ENCODE assay signal across 9 mouse cellular contexts in the genomic region with DNA sequence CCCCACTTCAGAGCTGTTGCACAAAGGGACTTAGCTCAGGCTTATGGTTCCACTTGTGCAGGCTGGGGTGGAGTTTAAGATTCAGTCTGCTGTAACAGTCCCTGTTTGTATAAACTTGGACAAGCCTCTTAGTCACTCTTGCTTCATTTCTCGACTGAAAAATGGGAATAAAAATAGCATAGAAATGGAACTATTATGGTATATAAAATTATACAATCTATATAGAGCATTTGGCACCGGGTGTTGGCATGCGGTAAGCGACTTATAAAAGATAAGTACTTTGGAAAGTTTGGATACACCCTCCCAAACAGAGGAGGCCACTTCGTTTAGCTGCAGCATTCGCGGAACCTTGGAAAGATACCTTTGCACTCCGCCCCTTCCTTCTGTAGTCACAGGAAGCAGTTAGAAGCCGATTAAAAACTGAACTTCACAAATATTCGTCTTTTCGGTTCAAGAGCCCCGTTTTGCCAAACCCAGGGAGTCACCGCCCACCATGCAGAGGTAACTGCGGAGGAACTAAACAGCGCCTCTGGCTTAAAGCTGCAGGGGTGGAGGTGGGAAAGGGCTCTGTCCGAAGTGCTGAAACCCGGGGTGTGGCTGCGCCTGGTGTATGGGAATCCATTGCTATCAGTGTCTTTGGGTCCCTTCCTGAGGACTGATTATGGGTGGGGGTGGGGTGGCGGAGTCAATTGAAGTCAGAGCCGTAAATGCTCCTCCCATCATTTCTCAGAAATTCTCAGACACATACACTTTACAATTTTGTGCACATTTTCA. TPM values are rescaled to one million over a fixed set of nuclear protein-coding genes. Genes with fewer than 3 reads are reported as not detected.
DNase-seq lines count a peak whose midpoint lies in the region; ATAC-seq and TF ChIP-seq lines count a peak whose summit lies in the region.
"Had no signal": no experiment of that assay in that cellular context is flagged by ENCODE, and none has a peak within 500 bp of the region (broad histone marks: within the 10 kb centered on the region; RNA-seq: fewer than 3 reads in every experiment).

No protein-coding gene starts in this region.

- 13% methylated on average over 20 of the region's 20 CpGs for WGBS in thymus, adult 2 months
- WGBS in hindbrain, embryonic 11.5 days, result 7% methylated on average over 20 of the region's 20 CpGs
- 8% methylated on average over 20 of the region's 20 CpGs for WGBS in neural tube, embryonic 12.5 days
- 10% methylated on average over 20 of the region's 20 CpGs for WGBS in cerebellum, adult 2 months

- H3K4me3 ChIP-seq in thymus, adult 2 months (ENCODE audit: control insufficient read depth, insufficient read depth, low read length), result no peak overlapping the region
- H3K4me3 ChIP-seq in hindbrain, embryonic 11.5 days (ENCODE audit: low read depth, low read length), result no peak overlapping the region
- H3K4me3 ChIP-seq in neural tube, embryonic 12.5 days, result no peak overlapping the region
- H3K4me3 ChIP-seq in cerebellum, adult 2 months (replicated peaks; ENCODE audit: insufficient read depth, low read depth, low read length), result no peak overlapping the region
- H3K4me3 ChIP-seq: liver, embryonic 15.5 days had no signal

- H3K4me1 ChIP-seq in thymus, adult 2 months (replicated peaks; ENCODE audit: control insufficient read depth, insufficient read depth, low read length), result no peaks in the 10 kb centered on the region
- H3K4me1 ChIP-seq in hindbrain, embryonic 11.5 days (replicated peaks; ENCODE audit: control insufficient read depth, insufficient read depth, low read length), result no peaks in the 10 kb centered on the region; the same call in 1 of the 2 replicates
- no peaks in the 10 kb centered on the region for H3K4me1 ChIP-seq in neural tube, embryonic 12.5 days
- H3K4me1 ChIP-seq in cerebellum, adult 2 months (ENCODE audit: control insufficient read depth, insufficient read depth, low read length), result no peaks in the 10 kb centered on the region; the same call in 1 of the 2 replicates
- H3K4me1 ChIP-seq: liver, embryonic 15.5 days had no signal

- ATAC-seq in hindbrain, embryonic 11.5 days (ENCODE audit: low FRiP score), result no peak
- no peak for ATAC-seq in neural tube, embryonic 12.5 days (ENCODE audit: low FRiP score, low read depth)

- no peaks in the 10 kb centered on the region for H3K36me3 ChIP-seq in thymus, adult 2 months (ENCODE audit: control insufficient read depth, insufficient read depth, low read length)
- H3K36me3 ChIP-seq in hindbrain, embryonic 11.5 days (ENCODE audit: control insufficient read depth, insufficient read depth, low read length), result no peaks in the 10 kb centered on the region
- H3K36me3 ChIP-seq in neural tube, embryonic 12.5 days, result no peaks in the 10 kb centered on the region
- H3K36me3 ChIP-seq: liver, embryonic 15.5 days had no signal

- peak; percentile 2 for DNase-seq in thymus, adult 2 months
- no peak for DNase-seq in thymus, postnatal 0 days (ENCODE audit: low spot score)
- DNase-seq in embryo, embryonic 10 days (ENCODE audit: low spot score), result peak; percentile 74
- peak; percentile 67 for DNase-seq in hindbrain, embryonic 11.5 days (ENCODE audit: low spot score)
- peak; percentile 44 for DNase-seq in liver
- no peak for DNase-seq in cerebellum, adult 2 months
- no peak for DNase-seq in T-cell, adult 2 months (ENCODE audit: low spot score)

- no peak overlapping the region for H3K9ac ChIP-seq in hindbrain, embryonic 11.5 days (ENCODE audit: low read depth, low read length)
- no peak overlapping the region for H3K9ac ChIP-seq in neural tube, embryonic 12.5 days
- H3K9ac ChIP-seq: liver, embryonic 15.5 days had no signal

- no peak overlapping the region for H3K4me2 ChIP-seq in hindbrain, embryonic 11.5 days (replicated peaks; ENCODE audit: low read depth, low read length)
- H3K4me2 ChIP-seq in neural tube, embryonic 12.5 days (replicated peaks), result peak overlapping the region; percentile 18; the same call in 1 of the 2 replicates
- H3K4me2 ChIP-seq: liver, embryonic 15.5 days had no signal

- H3K27ac ChIP-seq in thymus, adult 2 months (ENCODE audit: control insufficient read depth, insufficient read depth, low read length), result no peak overlapping the region
- no peak overlapping the region for H3K27ac ChIP-seq in hindbrain, embryonic 11.5 days (ENCODE audit: low read depth, low read length)
- no peak overlapping the region for H3K27ac ChIP-seq in neural tube, embryonic 12.5 days
- H3K27ac ChIP-seq in cerebellum, adult 2 months (ENCODE audit: insufficient read depth, low read length), result no peak overlapping the region
- H3K27ac ChIP-seq: liver, embryonic 15.5 days had no signal

- H3K27me3 ChIP-seq in thymus, adult 2 months (ENCODE audit: control insufficient read depth, insufficient read depth, low read length), result peaks cover 2% of the 10 kb centered on the region; the same call in 1 of the 2 replicates
- peaks cover 9% of the 10 kb centered on the region for H3K27me3 ChIP-seq in hindbrain, embryonic 11.5 days (ENCODE audit: control insufficient read depth, insufficient read depth, low read length)
- H3K27me3 ChIP-seq in neural tube, embryonic 12.5 days (replicated peaks), result peaks cover 21% of the 10 kb centered on the region
- H3K27me3 ChIP-seq in cerebellum, adult 2 months (ENCODE audit: control insufficient read depth, insufficient read depth, low read length), result no peaks in the 10 kb centered on the region; the same call in 1 of the 2 replicates

- H3K9me3 ChIP-seq in hindbrain, embryonic 11.5 days (ENCODE audit: control insufficient read depth, low read length), result no peaks in the 10 kb centered on the region
- no peaks in the 10 kb centered on the region for H3K9me3 ChIP-seq in neural tube, embryonic 12.5 days
- H3K9me3 ChIP-seq: liver, embryonic 15.5 days had no signal

- no peak for TF ChIP-seq POLR2A in thymus, adult 2 months (IDR thresholded peaks at IDR 0.05; ENCODE audit: control insufficient read depth, extremely low read depth, insufficient read depth, low read length, poor library complexity)
- no peak for TF ChIP-seq POLR2A in cerebellum, adult 2 months (IDR thresholded peaks at IDR 0.05; ENCODE audit: borderline replicate concordance, insufficient read depth, low read length)

- TF ChIP-seq CTCF in thymus, adult 2 months (IDR thresholded peaks at IDR 0.05; ENCODE audit: borderline replicate concordance, control insufficient read depth, extremely low read depth, insufficient read depth, low read length, poor library complexity), result no peak
- no peak for TF ChIP-seq CTCF in cerebellum, adult 2 months (IDR thresholded peaks at IDR 0.05; ENCODE audit: borderline replicate concordance, insufficient read depth, low read depth, low read length)

RNA-seq across cellular contexts. Expression of a gene that starts 1.2 kb away (rescaled TPM):
- not detected in 2 replicates for polyA plus RNA-seq in thymus, adult 2 months (2012; rRNA removed)
- not detected in 2 replicates for polyA plus RNA-seq in thymus, postnatal 0 days (2015; fragmentation: Nextera tagmentation; extraction: Ambion mirVana)
- not detected in 2 replicates for polyA plus RNA-seq in hindbrain, embryonic 11.5 days (2014; fragmentation: Nextera tagmentation; extraction: Ambion mirVana)
- polyA plus RNA-seq in neural tube, embryonic 12.5 days (2016; fragmentation: Nextera tagmentation; extraction: Ambion mirVana), result not detected in 2 replicates
- 2.7 and 3.6 TPM in 2 replicates for polyA plus RNA-seq in cerebellum, adult 2 months (2012; rRNA removed)
- polyA plus RNA-seq: liver, embryonic 15.5 days had no signal

RNA-seq across cellular contexts. Expression of a gene that starts 32.3 kb away (rescaled TPM):
- 39.1 and 44.1 TPM in 2 replicates for polyA plus RNA-seq in thymus, adult 2 months (2012; rRNA removed)
- polyA plus RNA-seq in thymus, postnatal 0 days (2015; fragmentation: Nextera tagmentation; extraction: Ambion mirVana), result 47.5 and 50.8 TPM in 2 replicates
- 43.9 and 46.2 TPM in 2 replicates for polyA plus RNA-seq in hindbrain, embryonic 11.5 days (2014; fragmentation: Nextera tagmentation; extraction: Ambion mirVana)
- 39.1 and 40.6 TPM in 2 replicates for polyA plus RNA-seq in neural tube, embryonic 12.5 days (2016; fragmentation: Nextera tagmentation; extraction: Ambion mirVana)
- 42.0 and 45.0 TPM in 2 replicates for polyA plus RNA-seq in cerebellum, adult 2 months (2012; rRNA removed)

Comparison
In these comparisons a context has a peak if more than half of its experiments do, and no peak if none do; other contexts are left out.
1. DNase-seq: peak in thymus, adult 2 months (single experiment), embryo, embryonic 10 days (single experiment), hindbrain, embryonic 11.5 days (single experiment) and liver (single experiment); none in thymus, postnatal 0 days (single experiment), cerebellum, adult 2 months (0 of 2) and T-cell, adult 2 months (single experiment).